Mouse (Mus musculus) intestine, embryonic 15.5 days (tissue): ENCODE data around the gene Grhl1. TPM values are rescaled to one million over a fixed set of nuclear protein-coding genes. Genes with fewer than 3 reads are reported as not detected.
"Not testable (repeated sequence)": the region's sequence is repeated elsewhere in the genome, so short reads cannot be mapped to it uniquely, and the experiment has no call there.

Source experiments
- ATAC-seq: fragments of 200-750 bp; cut with Nextera tagmentation; 2 replicates; pipeline ENCODE4 v1.8.0; 2017; ENCODE audit warnings: moderate TSS enrichment, moderate library complexity
- H3K27ac ChIP-seq: fragments of 300-500 bp; sonication (generic); 2 replicates; pipeline ENCODE4 v1.5.1; 2015; ENCODE audit warnings: mild to moderate bottlenecking, inconsistent platforms
- H3K27me3 ChIP-seq: fragments of 300-500 bp; sonication (generic); replicated peaks from 2 replicates; pipeline ENCODE4 v1.6.1; 2015; ENCODE audit warnings: inconsistent platforms
- H3K36me3 ChIP-seq: fragments of 300-500 bp; sonication (generic); 2 replicates; pipeline ENCODE4 v1.6.1; 2015; ENCODE audit warnings: inconsistent platforms
- H3K4me1 ChIP-seq: fragments of 300-500 bp; sonication (generic); replicated peaks from 2 replicates; pipeline ENCODE4 v1.6.1; 2015; ENCODE audit warnings: inconsistent platforms
- H3K4me2 ChIP-seq: fragments of 300-500 bp; sonication (generic); replicated peaks from 2 replicates; pipeline ENCODE4 v1.6.1; 2015; ENCODE audit warnings: mild to moderate bottlenecking, inconsistent platforms
- H3K4me3 ChIP-seq: fragments of 300-500 bp; sonication (generic); replicated peaks from 2 replicates; pipeline ENCODE4 v1.5.1; 2015; ENCODE audit warnings: inconsistent platforms
- H3K9ac ChIP-seq: fragments of 300-500 bp; sonication (generic); 2 replicates; pipeline ENCODE4 v1.6.1; 2015; ENCODE audit warnings: inconsistent platforms
- H3K9me3 ChIP-seq: fragments of 300-500 bp; sonication (generic); 2 replicates; pipeline ENCODE4 v1.6.1; 2016; ENCODE audit warnings: inconsistent platforms
- WGBS: fragments of 180-500 bp; shearing (Covaris S2); methylation state at CpG from one replicate; pipeline ENCODE4 v1.1.7; 2015; 5-methylcytosine and 5-hydroxymethylcytosine counted together
- polyA plus RNA-seq: library from polyadenylated mRNA; unstranded; fragments of >200 nt; fragmentation: Nextera tagmentation; extraction: Ambion mirVana; gene quantifications from 2 replicates; pipeline ENCODE4 v1.2.1, GENCODE M21; 2015

Grhl1 gene
- 0.83 and 1.0 TPM in 2 replicates for polyA plus RNA-seq

GRCm38 (mm10) chr12:24571523-24572392 lies at the start of gene Grhl1:
Gene Grhl1, plus strand, starts transcription at chr12:24572283.
- H3K27ac ChIP-seq = no peak within 1 kb of the TSS
- 2% methylated on average over 64 of the region's 64 CpGs for WGBS

GRCm38 (mm10) chr12:24525065-24525464 lies 47.0 kb upstream of the Grhl1 start:
- not testable (repeated sequence) for H3K9ac ChIP-seq, H3K27me3 ChIP-seq, H3K9me3 ChIP-seq, H3K4me1 ChIP-seq, H3K4me2 ChIP-seq, H3K4me3 ChIP-seq, H3K27ac ChIP-seq, ATAC-seq, H3K36me3 ChIP-seq
- WGBS = 79% methylated on average over 7 of the region's 7 CpGs

More at GRCm38 (mm10) chr12:24571523-24572392, at the start of gene Grhl1:
- H3K9me3 ChIP-seq = no peaks in the 10 kb centered on the region
- H3K27me3 ChIP-seq = 0 out of 2 replicates have a peak, but pooled peaks cover 6% of the 10 kb centered on the region
- H3K4me3 ChIP-seq = peak within 1 kb of the TSS; percentile 62
- H3K9ac ChIP-seq = peak within 1 kb of the TSS; percentile 54
- ATAC-seq = peak; percentile 100
- H3K36me3 ChIP-seq = no peaks in the 10 kb centered on the region
- peak within 1 kb of the TSS; percentile 92 for H3K4me2 ChIP-seq
- no peaks in the 10 kb centered on the region for H3K4me1 ChIP-seq

- Histone ChIP-seq H3K4me1 (no peaks in the 10 kb centered on the region), H3K9me3 (no peaks in the 10 kb centered on the region), H3K36me3 (no peaks in the 10 kb centered on the region), H3K4me3 (no peak overlapping the region), H3K27me3 (no peaks in the 10 kb centered on the region), H3K9ac (no peak overlapping the region), H3K4me2 (no peak overlapping the region), H3K27ac (no peak overlapping the region)
- 0 out of 2 replicates have a peak, but pooled peaks have one; percentile 43 for ATAC-seq
- 65% methylated on average over 5 of the region's 5 CpGs for WGBS
These were observed 35.7 kb upstream of the Grhl1 start for GRCm38 (mm10) chr12:24536390-24536789.

GRCm38 (mm10) chr12:24537201-24537600 lies 34.9 kb upstream of the Grhl1 start:
- H3K4me3 ChIP-seq = no peak overlapping the region
- H3K4me1 ChIP-seq = no peaks in the 10 kb centered on the region
- H3K27ac ChIP-seq = no peak overlapping the region
- H3K9ac ChIP-seq = no peak overlapping the region
- no peaks in the 10 kb centered on the region for H3K36me3 ChIP-seq
- H3K27me3 ChIP-seq = no peaks in the 10 kb centered on the region
- no peaks in the 10 kb centered on the region for H3K9me3 ChIP-seq
- H3K4me2 ChIP-seq = no peak overlapping the region
- ATAC-seq = no peak
- 77% methylated on average over 2 of the region's 2 CpGs for WGBS

GRCm38 (mm10) chr12:24537965-24538364 lies 34.1 kb upstream of the Grhl1 start:
- Histone ChIP-seq H3K4me1 (no peaks in the 10 kb centered on the region), H3K9me3 (no peaks in the 10 kb centered on the region), H3K27me3 (no peaks in the 10 kb centered on the region), H3K4me2 (no peak overlapping the region), H3K36me3 (no peaks in the 10 kb centered on the region), H3K9ac (no peak overlapping the region), H3K4me3 (no peak overlapping the region), H3K27ac (no peak overlapping the region)
- no peak for ATAC-seq
- 76% methylated on average over 4 of the region's 4 CpGs for WGBS

- no peak overlapping the region for H3K9ac ChIP-seq
- no peak overlapping the region for H3K4me3 ChIP-seq
- 0 out of 2 replicates have a peak, but pooled peaks cover 2% of the 10 kb centered on the region for H3K36me3 ChIP-seq
- ATAC-seq = no peak
- no peaks in the 10 kb centered on the region for H3K9me3 ChIP-seq
- H3K27ac ChIP-seq = no peak overlapping the region
- 83% methylated on average over 16 of the region's 16 CpGs for WGBS
- H3K4me1 ChIP-seq = no peaks in the 10 kb centered on the region
- no peaks in the 10 kb centered on the region for H3K27me3 ChIP-seq
- H3K4me2 ChIP-seq = no peak overlapping the region
These were observed 30.5 kb upstream of the Grhl1 start for GRCm38 (mm10) chr12:24541426-24542154.

- Histone ChIP-seq H3K4me1 (no peaks in the 10 kb centered on the region), H3K9me3 (no peaks in the 10 kb centered on the region), H3K4me3 (no peak overlapping the region), H3K27ac (no peak overlapping the region), H3K9ac (no peak overlapping the region), H3K4me2 (no peak overlapping the region), H3K36me3 (0 out of 2 replicates have a peak, but pooled peaks cover 2% of the 10 kb centered on the region), H3K27me3 (no peaks in the 10 kb centered on the region)
- 79% methylated on average over 8 of the region's 8 CpGs for WGBS
- no peak for ATAC-seq
These were observed 24.4 kb upstream of the Grhl1 start for GRCm38 (mm10) chr12:24547686-24548085.

GRCm38 (mm10) chr12:24548885-24549284 lies 23.2 kb upstream of the Grhl1 start:
- WGBS = 91% methylated on average over 6 of the region's 6 CpGs
- Histone ChIP-seq H3K4me3 (no peak overlapping the region), H3K9me3 (no peaks in the 10 kb centered on the region), H3K27ac (no peak overlapping the region), H3K36me3 (0 out of 2 replicates have a peak, but pooled peaks cover 2% of the 10 kb centered on the region), H3K9ac (no peak overlapping the region), H3K4me2 (no peak overlapping the region), H3K27me3 (no peaks in the 10 kb centered on the region), H3K4me1 (no peaks in the 10 kb centered on the region)
- ATAC-seq = no peak

GRCm38 (mm10) chr12:24552531-24552930 lies 19.6 kb upstream of the Grhl1 start:
- no peak overlapping the region for H3K9ac ChIP-seq
- H3K4me3 ChIP-seq = no peak overlapping the region
- no peaks in the 10 kb centered on the region for H3K36me3 ChIP-seq
- H3K27me3 ChIP-seq = no peaks in the 10 kb centered on the region
- H3K27ac ChIP-seq = no peak overlapping the region
- no peaks in the 10 kb centered on the region for H3K9me3 ChIP-seq
- no peak for ATAC-seq
- WGBS = 77% methylated on average over 2 of the region's 2 CpGs
- no peaks in the 10 kb centered on the region for H3K4me1 ChIP-seq
- no peak overlapping the region for H3K4me2 ChIP-seq

- 75% methylated on average over 8 of the region's 8 CpGs for WGBS
- H3K27me3 ChIP-seq = no peaks in the 10 kb centered on the region
- H3K9me3 ChIP-seq = no peaks in the 10 kb centered on the region
- H3K36me3 ChIP-seq = no peaks in the 10 kb centered on the region
- H3K4me1 ChIP-seq = no peaks in the 10 kb centered on the region
- no peak overlapping the region for H3K4me2 ChIP-seq
- H3K9ac ChIP-seq = no peak overlapping the region
- H3K4me3 ChIP-seq = no peak overlapping the region
- H3K27ac ChIP-seq = no peak overlapping the region
- no peak for ATAC-seq
These were observed 16.1 kb upstream of the Grhl1 start for GRCm38 (mm10) chr12:24555976-24556375.

GRCm38 (mm10) chr12:24563395-24563960 lies 8.6 kb upstream of the Grhl1 start:
- H3K4me2 ChIP-seq = no peak overlapping the region
- no peak overlapping the region for H3K9ac ChIP-seq
- ATAC-seq = no peak
- WGBS = 90% methylated on average over 7 of the region's 7 CpGs
- no peaks in the 10 kb centered on the region for H3K36me3 ChIP-seq
- no peaks in the 10 kb centered on the region for H3K4me1 ChIP-seq
- H3K4me3 ChIP-seq = no peak overlapping the region
- no peak overlapping the region for H3K27ac ChIP-seq
- no peaks in the 10 kb centered on the region for H3K9me3 ChIP-seq
- H3K27me3 ChIP-seq = no peaks in the 10 kb centered on the region

GRCm38 (mm10) chr12:24565311-24565710 lies 6.8 kb upstream of the Grhl1 start:
- Histone ChIP-seq H3K9me3 (no peaks in the 10 kb centered on the region), H3K4me2 (no peak overlapping the region), H3K4me1 (no peaks in the 10 kb centered on the region), H3K4me3 (no peak overlapping the region), H3K9ac (no peak overlapping the region), H3K27me3 (no peaks in the 10 kb centered on the region), H3K27ac (no peak overlapping the region), H3K36me3 (no peaks in the 10 kb centered on the region)
- 77% methylated on average over 6 of the region's 6 CpGs for WGBS
- ATAC-seq = no peak
